Mouse (Mus musculus) liver, embryonic 14.5 days (tissue): ENCODE data around the gene Gart. TPM values are rescaled to one million over a fixed set of nuclear protein-coding genes. Genes with fewer than 3 reads are reported as not detected.

Experiments used
- ATAC-seq: fragments of 200-750 bp; cut with Nextera tagmentation; 2 replicates; pipeline ENCODE4 v1.8.0; 2017; ENCODE audit warnings: moderate number of reproducible peaks, mild to moderate bottlenecking, moderate library complexity; ENCODE audit not compliant: insufficient read depth
- DNase-seq, 3 experiments: peaks; one replicate each; pipeline ENCODE4 v3.0.0-alpha.2; 2012 to 2013; ENCODE audit warnings: low read depth in 3 of 3, low spot score in 3 of 3
- H3K27ac ChIP-seq: fragments of 300-500 bp; sonication (generic); 2 replicates; pipeline ENCODE4 v1.5.1; 2014; ENCODE audit warnings: moderate library complexity, mild to moderate bottlenecking, control low read depth, inconsistent platforms
- H3K27me3 ChIP-seq: fragments of 300-500 bp; sonication (generic); 2 replicates; pipeline ENCODE4 v1.6.1; 2014; ENCODE audit warnings: mild to moderate bottlenecking, low read length, moderate library complexity; ENCODE audit not compliant: control insufficient read depth, insufficient read depth
- H3K36me3 ChIP-seq: fragments of 300-500 bp; sonication (generic); replicated peaks from 2 replicates; pipeline ENCODE4 v1.6.1; 2014; ENCODE audit warnings: low read depth; ENCODE audit not compliant: control insufficient read depth, insufficient read depth
- H3K4me1 ChIP-seq, 2 experiments: fragments of 200-500 bp in 1 of 2; fragments of 300-500 bp in 1 of 2; sonication (generic) in 1 of 2; replicated peaks; 2 replicates each; pipeline ENCODE4 v1.6.1; 2012 to 2014; ENCODE audit warnings: antibody characterized with exemption in 1 of 2, inconsistent platforms in 1 of 2, low read length in 1 of 2; ENCODE audit not compliant: control insufficient read depth in 2 of 2, insufficient read depth in 2 of 2
- H3K4me2 ChIP-seq: fragments of 300-500 bp; sonication (generic); 2 replicates; pipeline ENCODE4 v1.6.1; 2014; ENCODE audit warnings: low read depth, mild to moderate bottlenecking, control low read depth, moderate library complexity
- H3K4me3 ChIP-seq, 2 experiments: fragments of 200-500 bp in 1 of 2; fragments of 300-500 bp in 1 of 2; sonication (generic) in 1 of 2; 2 replicates each; pipeline ENCODE4 v1.5.1; 2012 to 2014; ENCODE audit warnings: low read depth in 2 of 2, low read length in 2 of 2, mild to moderate bottlenecking in 2 of 2, control low read depth in 1 of 2, inconsistent platforms in 1 of 2, moderate library complexity in 1 of 2; ENCODE audit not compliant: insufficient read depth in 1 of 2
- H3K9ac ChIP-seq: fragments of 300-500 bp; sonication (generic); replicated peaks from 2 replicates; pipeline ENCODE4 v1.6.1; 2014; ENCODE audit warnings: mild to moderate bottlenecking, control low read depth, moderate library complexity
- H3K9me3 ChIP-seq: fragments of 300-500 bp; sonication (generic); 2 replicates; pipeline ENCODE4 v1.6.1; 2016; ENCODE audit warnings: low read length, mixed read lengths; ENCODE audit not compliant: control insufficient read depth
- CTCF ChIP-seq: IDR thresholded peaks from 2 replicates; pipeline ENCODE4 v1.5.1; 2016; ENCODE audit warnings: antibody characterized with exemption, low read depth, control low read depth
- EP300 ChIP-seq: IDR thresholded peaks from 2 replicates; pipeline ENCODE4 v1.6.1; 2016; ENCODE audit warnings: antibody characterized with exemption, low read depth
- WGBS: fragments of 180-500 bp; shearing (Covaris S2); extraction: QIAGEN DNeasy Blood & Tissue Kit; methylation state at CpG from one replicate; pipeline ENCODE4 v1.1.7; 2014; ENCODE audit not compliant: insufficient replicate concordance; 5-methylcytosine and 5-hydroxymethylcytosine counted together
- polyA plus RNA-seq, 2 experiments: library from polyadenylated mRNA; depleted of rRNA in 1 of 2; stranded (reverse) in 1 of 2; unstranded in 1 of 2; fragments of >200 nt; fragmentation: Nextera tagmentation in 1 of 2; extraction: Ambion mirVana in 1 of 2; gene quantifications; 2 replicates each; pipeline versions ENCODE4 v1.2.1 to v1.2.3; 2012 to 2014

Gart gene
- polyA plus RNA-seq, 2 experiments, result 42.3 to 61.3 TPM

DNA sequence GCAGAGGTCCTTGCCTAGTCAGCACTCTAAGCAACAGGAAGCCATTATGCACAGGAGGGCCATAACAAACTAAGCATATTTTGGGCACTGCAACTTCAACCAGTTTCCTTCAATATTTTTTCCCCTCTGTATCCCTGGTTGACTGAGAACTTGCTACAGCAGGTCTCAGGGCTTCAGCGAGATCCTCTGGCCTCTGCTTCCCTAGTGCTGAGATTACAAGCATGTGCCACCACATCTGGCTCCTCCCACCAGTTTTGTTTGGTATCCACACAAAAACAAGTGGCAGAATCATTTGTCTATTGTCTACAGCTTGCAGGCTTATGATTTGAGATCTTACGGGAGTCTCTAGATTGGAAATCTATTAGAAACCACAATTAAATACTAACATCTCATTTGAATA lies 1.9 kb downstream of the Gart start:
- no peak for ATAC-seq
- Histone ChIP-seq H3K9ac (peak overlapping the region; percentile 23; the same call in 1 of the 2 replicates), H3K9me3 (no peaks in the 10 kb centered on the region), H3K36me3 (peaks cover 27% of the 10 kb centered on the region), H3K4me1 (peaks cover 10 to 11% of the 10 kb centered on the region in 2 experiments), H3K4me2 (peak overlapping the region; percentile 99), H3K27me3 (no peaks in the 10 kb centered on the region), H3K27ac (no peak overlapping the region), H3K4me3 (peak overlapping the region in 1 of 2 experiments; percentile 20; a peak in 1 of 4 replicates)
- DNase-seq, result no peak
- WGBS, result 42% methylated on average over 2 of the region's 2 CpGs
- TF ChIP-seq CTCF (no peak), EP300 (no peak)

DNA sequence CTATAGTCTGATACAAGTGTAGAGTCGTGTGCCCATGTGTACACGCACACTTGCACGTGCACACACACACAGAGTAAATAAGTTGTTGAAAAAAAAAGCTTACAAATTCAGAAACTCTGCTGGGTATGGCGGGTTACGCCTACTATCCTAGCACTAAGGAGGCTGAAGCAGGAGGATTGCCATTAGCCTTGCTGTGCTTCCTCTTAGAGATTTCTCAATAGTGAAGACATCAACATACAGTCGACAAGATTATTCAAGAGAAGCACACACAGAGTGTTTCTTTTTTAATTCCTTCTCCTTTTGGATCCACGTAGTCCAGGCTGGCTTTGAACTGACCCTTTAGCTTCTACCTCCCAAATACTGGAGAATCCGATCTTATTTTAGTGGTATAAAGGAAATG lies 6.6 kb downstream of the Gart start:
- TF ChIP-seq CTCF (no peak), EP300 (no peak)
- WGBS, result 87% methylated on average over 8 of the region's 8 CpGs
- Histone ChIP-seq H3K27me3 (no peaks in the 10 kb centered on the region), H3K4me3 (no peak overlapping the region), H3K9ac (no peak overlapping the region), H3K4me2 (no peak overlapping the region), H3K27ac (no peak overlapping the region), H3K4me1 (peaks cover 5 to 7% of the 10 kb centered on the region in 2 experiments; a peak in 3 of 4 replicates), H3K36me3 (peaks cover 69% of the 10 kb centered on the region), H3K9me3 (no peaks in the 10 kb centered on the region)
- no peak for ATAC-seq
- DNase-seq, result no peak

DNA sequence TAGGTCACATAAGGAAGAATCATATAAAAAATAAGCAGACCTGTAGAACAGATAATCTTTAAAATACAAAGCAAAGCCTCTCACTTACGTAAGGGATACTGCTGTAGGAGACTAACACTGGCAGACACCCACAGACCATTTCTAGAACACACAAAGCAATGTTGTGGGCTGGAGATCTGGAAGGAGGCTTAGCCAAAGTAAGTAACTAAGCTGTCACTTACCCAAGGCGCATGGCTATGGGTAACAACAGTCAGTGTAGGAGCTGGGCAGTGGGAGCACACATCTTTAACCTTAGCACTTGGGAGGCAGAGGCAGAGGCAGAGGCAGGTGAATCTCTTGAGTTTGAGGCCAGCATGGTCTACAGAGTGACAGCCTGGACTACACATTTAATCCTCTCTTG lies 7.1 kb downstream of the Gart start:
- TF ChIP-seq CTCF (no peak), EP300 (no peak)
- Histone ChIP-seq H3K4me2 (no peak overlapping the region), H3K4me1 (peaks cover under 1 to 3% of the 10 kb centered on the region in 2 experiments; a peak in 3 of 4 replicates), H3K27me3 (no peaks in the 10 kb centered on the region), H3K9ac (no peak overlapping the region), H3K36me3 (peaks cover 71% of the 10 kb centered on the region), H3K4me3 (no peak overlapping the region), H3K9me3 (no peaks in the 10 kb centered on the region), H3K27ac (no peak overlapping the region)
- 86% methylated on average over 2 of the region's 2 CpGs for WGBS
- no peak for ATAC-seq
- DNase-seq, result no peak

DNA sequence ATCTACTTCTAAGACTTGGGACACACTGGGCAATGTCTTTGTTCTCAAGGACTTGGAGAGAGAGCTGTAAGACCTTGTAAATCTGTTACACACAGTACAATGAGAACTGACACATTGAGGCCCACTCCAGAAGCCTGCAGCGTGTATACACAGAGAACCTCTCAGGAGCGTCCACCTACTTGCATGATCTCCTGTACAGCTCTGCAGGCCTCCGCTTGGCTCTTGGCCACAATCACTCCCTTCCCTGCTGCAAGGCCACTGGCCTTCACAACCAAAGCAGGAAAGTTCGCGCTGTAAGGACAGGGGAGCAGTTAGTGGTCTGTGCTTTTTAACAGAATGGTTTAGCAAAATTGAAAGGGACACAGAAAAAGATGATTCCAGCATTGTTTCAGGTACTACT lies 7.6 kb downstream of the Gart start:
- Histone ChIP-seq H3K36me3 (peaks cover 73% of the 10 kb centered on the region), H3K9ac (no peak overlapping the region), H3K27ac (no peak overlapping the region), H3K4me2 (no peak overlapping the region), H3K9me3 (no peaks in the 10 kb centered on the region), H3K4me1 (no peaks in the 10 kb centered on the region; a peak in 1 of 4 replicates), H3K4me3 (no peak overlapping the region), H3K27me3 (no peaks in the 10 kb centered on the region)
- DNase-seq, result no peak
- TF ChIP-seq EP300 (no peak), CTCF (no peak)
- ATAC-seq, result no peak
- WGBS, result 81% methylated on average over 5 of the region's 5 CpGs

DNA sequence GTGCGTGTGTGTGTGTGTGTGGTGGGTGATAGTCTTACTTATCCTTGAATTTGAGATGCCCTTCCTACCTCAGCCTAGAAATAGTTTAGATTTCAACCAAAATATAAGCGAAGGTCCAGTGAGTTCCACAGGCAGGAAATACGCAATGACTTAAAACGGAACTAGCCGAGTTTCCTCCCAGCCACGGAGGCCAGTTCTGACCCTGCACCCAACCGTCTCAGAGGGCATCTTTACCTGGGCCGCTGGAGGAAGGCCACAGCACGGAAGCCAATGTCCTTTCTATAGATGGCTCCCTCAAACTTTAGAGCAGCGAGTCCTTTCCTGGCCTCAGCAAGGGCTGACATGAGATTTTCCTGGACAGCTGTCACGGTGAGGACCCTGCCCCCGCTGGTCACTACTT lies 13.1 kb downstream of the Gart start:
- peaks cover 66% of the 10 kb centered on the region for H3K36me3 ChIP-seq
- H3K27ac ChIP-seq, result no peak overlapping the region
- H3K4me2 ChIP-seq, result no peak overlapping the region

More for the DNA sequence above, 13.1 kb downstream of the Gart start:
- WGBS, result 74% methylated on average over 12 of the region's 12 CpGs
- Histone ChIP-seq H3K27me3 (no peaks in the 10 kb centered on the region), H3K4me3 (no peak overlapping the region), H3K9me3 (no peaks in the 10 kb centered on the region), H3K4me1 (no peaks in the 10 kb centered on the region), H3K9ac (no peak overlapping the region)
- ATAC-seq (no peak), DNase-seq (no peak)
- no peak for TF ChIP-seq EP300
- no peak for TF ChIP-seq CTCF
